Mouse (Mus musculus) stomach, embryonic 16.5 days (tissue): ENCODE data around the gene Tpk1. TPM values are rescaled to one million over a fixed set of nuclear protein-coding genes. Genes with fewer than 3 reads are reported as not detected.

Source experiments
- ATAC-seq: fragments of 200-750 bp; cut with Nextera tagmentation; 2 replicates; pipeline ENCODE4 v1.8.0; 2017; ENCODE audit warnings: moderate number of reproducible peaks, moderate TSS enrichment; ENCODE audit not compliant: insufficient read depth, low FRiP score
- H3K27ac ChIP-seq: fragments of 300-500 bp; sonication (generic); 2 replicates; pipeline ENCODE4 v1.5.1; 2014; ENCODE audit warnings: low read length
- H3K27me3 ChIP-seq: fragments of 300-500 bp; sonication (generic); 2 replicates; pipeline ENCODE4 v1.6.1; 2014; ENCODE audit warnings: low read length, control low read depth, mixed read lengths; ENCODE audit not compliant: control insufficient read depth, insufficient read depth
- H3K36me3 ChIP-seq: fragments of 300-500 bp; sonication (generic); 2 replicates; pipeline ENCODE4 v1.6.1; 2014; ENCODE audit warnings: low read length; ENCODE audit not compliant: control insufficient read depth, insufficient read depth
- H3K4me1 ChIP-seq: fragments of 300-500 bp; sonication (generic); 2 replicates; pipeline ENCODE4 v1.6.1; 2014; ENCODE audit warnings: low read length, control low read depth, mixed read lengths; ENCODE audit not compliant: control insufficient read depth, insufficient read depth
- H3K4me2 ChIP-seq: fragments of 300-500 bp; sonication (generic); 2 replicates; pipeline ENCODE4 v1.6.1; 2014; ENCODE audit warnings: low read depth, low read length, mixed read lengths
- H3K4me3 ChIP-seq: fragments of 300-500 bp; sonication (generic); replicated peaks from 2 replicates; pipeline ENCODE4 v1.5.1; 2014; ENCODE audit warnings: mild to moderate bottlenecking, low read length
- H3K9ac ChIP-seq: fragments of 300-500 bp; sonication (generic); 2 replicates; pipeline ENCODE4 v1.6.1; 2014; ENCODE audit warnings: low read length
- H3K9me3 ChIP-seq: fragments of 300-500 bp; sonication (generic); replicated peaks from 2 replicates; pipeline ENCODE4 v1.6.1; 2016; ENCODE audit warnings: low read length, control low read depth; ENCODE audit not compliant: control insufficient read depth
- WGBS: fragments of 180-500 bp; shearing (Covaris S2); extraction: QIAGEN DNeasy Blood & Tissue Kit; methylation state at CpG from one replicate; pipeline ENCODE4 v1.1.7; 2014; 5-methylcytosine and 5-hydroxymethylcytosine counted together
- polyA plus RNA-seq: library from polyadenylated mRNA; unstranded; fragments of >200 nt; fragmentation: Nextera tagmentation; extraction: Ambion mirVana; gene quantifications from 2 replicates; pipeline ENCODE4 v1.2.1, GENCODE M21; 2015

The Tpk1 gene
- polyA plus RNA-seq, 1 experiment from 2014 or later = 17.4 TPM

GRCm38 (mm10) chr6:43478810-43479209 lies 187.3 kb downstream of the Tpk1 start:
- ATAC-seq = no peak
- Histone ChIP-seq H3K27ac (no peak overlapping the region), H3K27me3 (no peaks in the 10 kb centered on the region), H3K4me1 (no peaks in the 10 kb centered on the region), H3K4me3 (no peak overlapping the region), H3K9ac (no peak overlapping the region), H3K36me3 (no peaks in the 10 kb centered on the region), H3K9me3 (no peaks in the 10 kb centered on the region), H3K4me2 (no peak overlapping the region)
- WGBS = 79% methylated on average over 7 of the region's 7 CpGs

- H3K4me1 ChIP-seq = no peaks in the 10 kb centered on the region
- no peaks in the 10 kb centered on the region for H3K9me3 ChIP-seq
- no peak; the same call in 1 of the 2 replicates for ATAC-seq
- no peaks in the 10 kb centered on the region for H3K27me3 ChIP-seq
- no peaks in the 10 kb centered on the region for H3K36me3 ChIP-seq
- no peak overlapping the region for H3K4me2 ChIP-seq
- WGBS = 72% methylated on average over 3 of the region's 3 CpGs
- no peak overlapping the region for H3K27ac ChIP-seq
- H3K4me3 ChIP-seq = no peak overlapping the region
- H3K9ac ChIP-seq = no peak overlapping the region
Observed at GRCm38 (mm10) chr6:43476406-43476805, 189.7 kb downstream of the Tpk1 start.

- no peaks in the 10 kb centered on the region for H3K36me3 ChIP-seq
Observed at GRCm38 (mm10) chr6:43475921-43476320, 190.2 kb downstream of the Tpk1 start.

GRCm38 (mm10) chr6:43471556-43471955 lies 194.5 kb downstream of the Tpk1 start:
- ATAC-seq = no peak
- Histone ChIP-seq H3K4me3 (no peak overlapping the region), H3K4me1 (no peaks in the 10 kb centered on the region), H3K27me3 (no peaks in the 10 kb centered on the region), H3K9me3 (no peaks in the 10 kb centered on the region), H3K4me2 (no peak overlapping the region), H3K36me3 (no peaks in the 10 kb centered on the region), H3K27ac (no peak overlapping the region), H3K9ac (no peak overlapping the region)
- 82% methylated on average over 1 of the region's 1 CpGs for WGBS

More at GRCm38 (mm10) chr6:43475921-43476320, 190.2 kb downstream of the Tpk1 start:
- H3K4me3 ChIP-seq = no peak overlapping the region
- ATAC-seq = no peak
- no peaks in the 10 kb centered on the region for H3K4me1 ChIP-seq
- H3K9ac ChIP-seq = no peak overlapping the region
- H3K27ac ChIP-seq = no peak overlapping the region
- H3K9me3 ChIP-seq = no peaks in the 10 kb centered on the region
- H3K27me3 ChIP-seq = no peaks in the 10 kb centered on the region
- H3K4me2 ChIP-seq = no peak overlapping the region

- H3K27me3 ChIP-seq = no peaks in the 10 kb centered on the region
- no peak overlapping the region for H3K4me2 ChIP-seq
- no peak overlapping the region for H3K4me3 ChIP-seq
- no peak overlapping the region for H3K9ac ChIP-seq
- no peak overlapping the region for H3K27ac ChIP-seq
- no peaks in the 10 kb centered on the region for H3K36me3 ChIP-seq
- no peaks in the 10 kb centered on the region for H3K4me1 ChIP-seq
- 79% methylated on average over 10 of the region's 10 CpGs for WGBS
- no peaks in the 10 kb centered on the region for H3K9me3 ChIP-seq
- ATAC-seq = no peak
Observed at GRCm38 (mm10) chr6:43468821-43469594, 197.1 kb downstream of the Tpk1 start.

- Histone ChIP-seq H3K4me2 (no peak overlapping the region), H3K9me3 (no peaks in the 10 kb centered on the region), H3K4me3 (no peak overlapping the region), H3K9ac (no peak overlapping the region), H3K36me3 (no peaks in the 10 kb centered on the region), H3K4me1 (no peaks in the 10 kb centered on the region), H3K27me3 (no peaks in the 10 kb centered on the region), H3K27ac (no peak overlapping the region)
- no peak for ATAC-seq
- WGBS = 65% methylated on average over 2 of the region's 2 CpGs
Observed at GRCm38 (mm10) chr6:43462849-43463369, 203.2 kb downstream of the Tpk1 start.

- Histone ChIP-seq H3K27ac (no peak overlapping the region), H3K36me3 (no peaks in the 10 kb centered on the region), H3K27me3 (no peaks in the 10 kb centered on the region), H3K4me3 (no peak overlapping the region), H3K9ac (no peak overlapping the region), H3K9me3 (no peaks in the 10 kb centered on the region), H3K4me1 (no peaks in the 10 kb centered on the region), H3K4me2 (no peak overlapping the region)
- 71% methylated on average over 2 of the region's 2 CpGs for WGBS
- ATAC-seq = no peak
Observed at GRCm38 (mm10) chr6:43462189-43462848, 203.8 kb downstream of the Tpk1 start.

GRCm38 (mm10) chr6:43459082-43459481 lies 207.0 kb downstream of the Tpk1 start:
- Histone ChIP-seq H3K27me3 (no peaks in the 10 kb centered on the region), H3K27ac (no peak overlapping the region), H3K4me3 (no peak overlapping the region), H3K4me2 (no peak overlapping the region), H3K36me3 (no peaks in the 10 kb centered on the region), H3K9ac (no peak overlapping the region), H3K9me3 (no peaks in the 10 kb centered on the region), H3K4me1 (no peaks in the 10 kb centered on the region)
- WGBS = 61% methylated on average over 2 of the region's 2 CpGs
- no peak for ATAC-seq

- Histone ChIP-seq H3K27me3 (no peaks in the 10 kb centered on the region), H3K27ac (no peak overlapping the region), H3K4me1 (no peaks in the 10 kb centered on the region), H3K4me3 (no peak overlapping the region), H3K4me2 (no peak overlapping the region), H3K9ac (no peak overlapping the region), H3K36me3 (no peaks in the 10 kb centered on the region), H3K9me3 (no peaks in the 10 kb centered on the region)
- ATAC-seq = no peak
- WGBS = 85% methylated on average over 2 of the region's 2 CpGs
Observed at GRCm38 (mm10) chr6:43457989-43458388, 208.1 kb downstream of the Tpk1 start.
